Mouse (Mus musculus) B cell, adult 67 days (primary cell): Measurements from ENCODE around the gene Gm7073. TPM values are rescaled to one million over a fixed set of nuclear protein-coding genes. Genes with fewer than 3 reads are reported as not detected.

Experiments used
- total RNA-seq, 2 experiments: library from RNA; stranded (reverse); gene quantifications; 4 replicates each; pipeline ENCODE4 v1.2.4; 2023

The Gm7073 gene
- total RNA-seq, result not detected

DNA sequence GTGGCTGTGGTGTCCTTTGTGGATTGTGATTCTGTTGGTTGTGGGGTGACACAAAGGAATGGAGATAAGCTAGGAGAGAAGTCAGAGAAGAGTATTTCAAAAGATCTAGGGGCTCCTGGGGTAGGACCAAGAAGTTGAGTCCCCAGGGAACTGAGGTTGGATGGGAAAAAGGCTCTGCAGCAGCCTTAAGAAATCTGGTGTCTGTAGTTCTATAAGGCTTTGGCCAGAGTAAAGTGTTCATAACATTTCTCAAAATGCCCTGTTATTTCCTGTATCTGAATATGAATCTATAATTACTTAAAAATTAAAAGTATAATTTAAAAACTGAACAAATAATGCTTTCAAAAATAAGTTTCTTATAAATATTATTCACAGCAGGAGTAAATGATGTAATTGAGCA is at the start of gene Gm7073:
TSS of gene Gm7073 (minus strand) at position 101 of the 400 bp plus-strand sequence.

Other genes starting within 250 kb of the Gm7073 start
- 10 to 100 TPM; 31.6 to 35.2 TPM for gene Atp11c, start 53.4 kb upstream of the Gm7073 start, total RNA-seq